Mouse (Mus musculus): ENCODE data around the gene 1810009A15Rik.
"Not testable (repeated sequence)": the region's sequence is repeated elsewhere in the genome, so short reads cannot be mapped to it uniquely, and the experiment has no call there.

1810009A15Rik gene

GRCm38 (mm10) chr19:8880311-8881033 lies 8.2 kb upstream of the 1810009A15Rik start, which contains the start of gene Uqcc3:
Gene Uqcc3, minus strand, starts transcription at chr19:8880923.
- DNase-seq: peak; percentile 95

- no peak for DNase-seq
These were observed 7.6 kb upstream of the 1810009A15Rik start for GRCm38 (mm10) chr19:8881034-8881392.

- DNase-seq: no peak
These were observed 5.0 kb upstream of the 1810009A15Rik start, which contains the start of the genes Lbhd1 and Gm49403 for GRCm38 (mm10) chr19:8883616-8884015. Gene Lbhd1, plus strand, starts transcription at chr19:8883732. Gene Gm49403, plus strand, starts transcription at chr19:8883930.

- DNase-seq: no peak
These were observed 1.6 kb upstream of the 1810009A15Rik start for GRCm38 (mm10) chr19:8886916-8887584.

GRCm38 (mm10) chr19:8887585-8888463 lies 829 bp upstream of the 1810009A15Rik start:
- no peak for DNase-seq

GRCm38 (mm10) chr19:8892829-8893766 lies 4.4 kb downstream of the 1810009A15Rik start, which contains the start of gene Ints5:
Gene Ints5, plus strand, starts transcription at chr19:8893005.
- peak; percentile 93 for DNase-seq

- no peak for DNase-seq
These were observed 6.8 kb downstream of the 1810009A15Rik start for GRCm38 (mm10) chr19:8895397-8895960.

- not testable (repeated sequence) for DNase-seq
These were observed 7.6 kb downstream of the 1810009A15Rik start for GRCm38 (mm10) chr19:8896231-8896630.

GRCm38 (mm10) chr19:8897211-8897864 lies 8.7 kb downstream of the 1810009A15Rik start:
- peak; percentile 44 for DNase-seq

GRCm38 (mm10) chr19:8897865-8898495 lies 9.3 kb downstream of the 1810009A15Rik start, which contains the start of gene Ganab:
Gene Ganab, plus strand, starts transcription at chr19:8898071.
- peak; percentile 100 for DNase-seq

- DNase-seq: no peak
These were observed 9.9 kb downstream of the 1810009A15Rik start for GRCm38 (mm10) chr19:8898576-8898975.

- DNase-seq: no peak
These were observed 10.4 kb downstream of the 1810009A15Rik start for GRCm38 (mm10) chr19:8899079-8899478.

- no peak for DNase-seq
These were observed 14.8 kb downstream of the 1810009A15Rik start for GRCm38 (mm10) chr19:8903412-8903811.

GRCm38 (mm10) chr19:8908531-8908930 lies 19.9 kb downstream of the 1810009A15Rik start:
- DNase-seq: no peak

- DNase-seq: no peak
These were observed 23.2 kb downstream of the 1810009A15Rik start for GRCm38 (mm10) chr19:8911810-8912209.

- DNase-seq: no peak
These were observed 25.6 kb downstream of the 1810009A15Rik start for GRCm38 (mm10) chr19:8914212-8914611.

GRCm38 (mm10) chr19:8919000-8919399 lies 30.3 kb downstream of the 1810009A15Rik start:
- no peak for DNase-seq

GRCm38 (mm10) chr19:8919684-8920072 lies 31.0 kb downstream of the 1810009A15Rik start:
- no peak for DNase-seq

- peak; percentile 97 for DNase-seq
These were observed 31.6 kb downstream of the 1810009A15Rik start, which contains the start of gene B3gat3 for GRCm38 (mm10) chr19:8920073-8920736. Gene B3gat3, plus strand, starts transcription at chr19:8920374.

- peak; percentile 81 for DNase-seq
These were observed 32.2 kb downstream of the 1810009A15Rik start for GRCm38 (mm10) chr19:8920836-8921291.
